Mouse (Mus musculus): Measurements from ENCODE around the gene Bcl11b.

DNA sequence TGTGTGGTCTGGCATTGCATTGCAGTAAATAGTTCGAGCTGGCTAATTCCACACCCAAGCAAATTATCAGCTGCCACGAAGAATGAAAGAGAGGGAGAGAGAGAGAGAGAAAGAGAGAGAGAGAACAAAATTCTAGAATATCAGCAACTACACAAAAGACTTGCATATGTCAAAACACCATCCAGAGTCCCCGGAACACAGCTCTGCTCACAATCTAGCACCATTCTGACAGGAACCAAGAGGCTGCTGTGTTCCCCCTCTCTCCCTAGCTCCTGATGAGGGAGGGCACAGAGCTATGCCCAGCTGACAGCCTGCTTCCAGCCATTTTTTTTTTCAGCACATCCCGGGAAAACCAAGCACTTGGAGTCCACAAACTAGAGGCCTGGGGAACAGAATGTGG, 6.6 kb downstream of the Bcl11b start:
- TF ChIP-seq CTCF (IDR thresholded peaks at IDR 0.05), result no peak
- TF ChIP-seq POLR2A (IDR thresholded peaks at IDR 0.05; ENCODE audit: insufficient read depth, low read depth, low read length), result no peak
